Mouse (Mus musculus) cerebral cortex, adult 2 months (tissue): ENCODE results near the gene 6030445D17Rik.

ENCODE experiments used
- WGBS: fragments of 180-500 bp; shearing (Covaris S2); methylation state at CpG from one replicate; pipeline ENCODE4 v1.1.7; 2018; 5-methylcytosine and 5-hydroxymethylcytosine counted together

The 6030445D17Rik gene

DNA sequence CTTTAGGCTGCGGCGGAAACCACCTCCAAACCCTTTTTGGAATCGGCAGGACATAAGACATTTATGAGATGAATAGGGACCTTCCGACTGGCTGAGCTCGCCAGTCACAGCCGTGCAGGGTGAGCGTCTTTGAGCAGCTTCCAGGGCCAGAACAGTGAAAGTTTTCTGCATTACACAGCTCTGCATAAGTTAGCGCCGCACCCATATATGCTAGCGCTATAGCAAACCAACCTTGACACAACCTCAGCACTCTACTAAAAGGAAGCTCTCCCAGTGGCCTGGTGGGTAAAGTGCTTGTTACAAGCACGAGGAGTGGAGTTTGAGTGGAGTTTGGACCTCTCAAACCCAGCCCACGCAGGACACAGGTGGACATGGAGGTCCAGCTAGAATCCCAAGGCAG, 2.8 kb upstream of the 6030445D17Rik start:
- 72% methylated on average over 12 of the region's 12 CpGs for WGBS

DNA sequence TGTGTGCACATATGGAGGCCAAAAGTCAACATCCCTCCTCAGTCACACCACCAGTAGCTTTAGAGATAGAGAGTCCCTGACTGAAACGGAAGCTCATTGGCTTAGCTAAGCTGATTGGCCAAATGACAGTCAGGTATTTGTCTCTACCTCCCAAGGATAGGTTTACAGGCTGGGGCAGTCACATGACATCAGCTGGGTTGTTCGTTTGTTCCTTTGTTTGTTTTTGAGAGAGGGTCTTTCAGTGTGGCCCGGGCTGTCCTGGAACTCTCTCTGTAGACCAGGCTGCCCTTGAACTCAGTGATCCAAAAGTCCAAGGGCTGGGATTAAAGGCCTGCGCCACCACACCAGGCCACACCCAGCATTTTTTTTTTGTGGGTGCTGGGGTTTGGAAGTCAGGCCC, 844 bp upstream of the 6030445D17Rik start:
- WGBS, result 75% methylated on average over 4 of the region's 4 CpGs

- 30% methylated on average over 6 of the region's 6 CpGs for WGBS
Measured at GRCm38 (mm10) chr4:136461761-136462085, 327 bp upstream of the 6030445D17Rik start.

GRCm38 (mm10) chr4:136462839-136463178, 759 bp downstream of the 6030445D17Rik start:
- 3% methylated on average over 8 of the region's 8 CpGs for WGBS

DNA sequence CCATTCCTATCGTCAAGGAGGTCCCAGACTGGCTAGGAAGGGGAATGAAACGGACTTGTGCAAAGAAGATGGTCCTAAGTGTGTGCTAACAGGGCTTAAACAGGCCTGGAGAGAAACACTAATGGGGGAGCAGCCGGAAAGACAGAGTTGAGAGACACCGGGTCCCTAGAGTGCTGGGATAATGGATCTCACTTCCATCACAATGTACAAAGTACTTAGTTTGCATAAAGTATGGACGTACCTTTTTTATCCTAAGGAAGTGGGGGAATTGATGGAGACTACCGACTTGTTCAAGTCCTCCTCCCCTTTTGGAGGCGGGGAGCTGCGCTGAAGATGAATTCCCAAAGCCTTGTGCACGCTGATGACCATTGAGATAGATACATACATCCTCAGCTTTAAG, 1.4 kb downstream of the 6030445D17Rik start:
- 67% methylated on average over 9 of the region's 9 CpGs for WGBS

- 49% methylated on average over 4 of the region's 4 CpGs for WGBS
Measured at GRCm38 (mm10) chr4:136466226-136466625, 4.2 kb downstream of the 6030445D17Rik start.

GRCm38 (mm10) chr4:136468553-136469327, 6.7 kb downstream of the 6030445D17Rik start:
- WGBS, result 43% methylated on average over 14 of the region's 14 CpGs

GRCm38 (mm10) chr4:136469371-136469903, 7.4 kb downstream of the 6030445D17Rik start, which contains the start of gene Luzp1:
Gene Luzp1, plus strand, starts transcription at chr4:136469761.
- under 1% methylated on average over 36 of the region's 36 CpGs for WGBS

GRCm38 (mm10) chr4:136469941-136470346, 7.9 kb downstream of the 6030445D17Rik start:
- under 1% methylated on average over 37 of the region's 55 CpGs for WGBS

GRCm38 (mm10) chr4:136470347-136471071, 8.5 kb downstream of the 6030445D17Rik start:
- WGBS, result under 1% methylated on average over 58 of the region's 58 CpGs

- WGBS, result 95% methylated on average over 1 of the region's 1 CpGs
Measured at GRCm38 (mm10) chr4:136476692-136477091, 14.6 kb downstream of the 6030445D17Rik start.

DNA sequence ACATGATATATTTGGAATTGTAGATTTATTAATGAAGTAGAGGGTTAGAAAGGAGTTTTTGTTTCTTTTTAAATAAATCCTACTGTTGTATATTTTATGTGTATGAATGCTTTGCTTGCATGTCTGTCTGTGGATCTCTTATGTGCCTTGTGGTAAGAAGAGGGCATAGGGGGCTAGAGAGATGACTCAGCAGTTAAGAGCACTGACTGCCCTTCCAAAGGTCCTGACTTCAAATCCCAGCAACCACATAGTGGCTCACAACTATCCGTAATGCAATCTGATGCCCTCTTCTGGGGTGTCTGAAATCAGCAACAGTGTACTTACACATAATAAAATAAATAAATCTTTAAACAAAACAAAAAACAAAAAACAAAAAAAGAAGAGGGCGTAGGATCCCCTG, 24.5 kb downstream of the 6030445D17Rik start:
- 90% methylated on average over 2 of the region's 2 CpGs for WGBS

- WGBS, result 46% methylated on average over 2 of the region's 2 CpGs
Measured at GRCm38 (mm10) chr4:136505426-136506215, 43.6 kb downstream of the 6030445D17Rik start.

DNA sequence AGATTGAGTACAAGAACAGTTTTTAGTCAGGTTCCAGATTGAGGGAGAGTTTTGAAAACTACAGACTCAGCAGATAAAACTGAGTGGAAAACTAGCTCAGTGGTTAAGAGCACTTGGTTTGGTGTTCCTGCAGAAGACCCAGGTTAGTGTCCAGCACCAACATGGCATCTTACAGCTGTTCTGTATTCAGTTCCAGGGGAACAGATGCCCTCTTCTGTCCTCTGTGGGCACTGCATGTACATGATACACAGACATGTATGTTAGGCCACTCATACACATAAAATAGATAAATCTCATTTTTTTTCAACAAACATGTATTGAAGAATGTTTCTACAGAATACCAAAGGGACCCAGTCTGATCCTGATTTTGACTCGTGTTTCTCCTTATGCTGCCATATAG, 47.8 kb downstream of the 6030445D17Rik start:
- 86% methylated on average over 1 of the region's 1 CpGs for WGBS

- WGBS, result 51% methylated on average over 4 of the region's 4 CpGs
Measured at GRCm38 (mm10) chr4:136511708-136512107, 49.7 kb downstream of the 6030445D17Rik start.
